Mouse (Mus musculus): ENCODE data around the gene A4gnt. TPM values are rescaled to one million over a fixed set of nuclear protein-coding genes. Genes with fewer than 3 reads are reported as not detected.
"Not testable (repeated sequence)": the region's sequence is repeated elsewhere in the genome, so short reads cannot be mapped to it uniquely, and the experiment has no call there.

A4gnt gene
- polyA plus RNA-seq, 1 experiment from 2014 or later, result not detected

GRCm38 (mm10) chr9:99587505-99588202, 24.6 kb upstream of the A4gnt start:
- no peaks in the 10 kb centered on the region for H3K27me3 ChIP-seq (ENCODE audit: control insufficient read depth, insufficient read depth, low read length)
- H3K36me3 ChIP-seq (replicated peaks; ENCODE audit: control insufficient read depth, insufficient read depth, low read depth, low read length), result peaks cover 6% of the 10 kb centered on the region
- no peak overlapping the region for H3K4me3 ChIP-seq (ENCODE audit: low read depth, low read length)
- no peak overlapping the region for H3K27ac ChIP-seq (replicated peaks; ENCODE audit: low read depth, low read length)
- H3K9me3 ChIP-seq (replicated peaks; ENCODE audit: control insufficient read depth, low read length), result no peaks in the 10 kb centered on the region
- peak; percentile 62; the same call in 1 of the 2 replicates for ATAC-seq (replicated peaks; ENCODE audit: insufficient number of reproducible peaks, low FRiP score, low TSS enrichment, low read depth)
- no peak overlapping the region for H3K4me2 ChIP-seq (ENCODE audit: low read depth, low read length)
- 24% methylated on average over 8 of the region's 8 CpGs for WGBS
- no peak overlapping the region for H3K9ac ChIP-seq (replicated peaks; ENCODE audit: low read length)
- H3K4me1 ChIP-seq (ENCODE audit: control insufficient read depth, insufficient read depth, low read length), result no peaks in the 10 kb centered on the region
- DNase-seq (ENCODE audit: low spot score), result peak; percentile 82

- WGBS, result 73% methylated on average over 8 of the region's 8 CpGs
- no peak overlapping the region for H3K9ac ChIP-seq (replicated peaks; ENCODE audit: low read length)
- no peaks in the 10 kb centered on the region for H3K36me3 ChIP-seq (replicated peaks; ENCODE audit: control insufficient read depth, insufficient read depth, low read depth, low read length)
- H3K4me3 ChIP-seq (ENCODE audit: low read depth, low read length), result no peak overlapping the region
- H3K4me2 ChIP-seq (ENCODE audit: low read depth, low read length), result no peak overlapping the region
- H3K9me3 ChIP-seq (replicated peaks; ENCODE audit: control insufficient read depth, low read length), result no peaks in the 10 kb centered on the region
- DNase-seq (ENCODE audit: low spot score) (no peak), ATAC-seq (replicated peaks; ENCODE audit: insufficient number of reproducible peaks, low FRiP score, low TSS enrichment, low read depth) (no peak)
- no peaks in the 10 kb centered on the region for H3K27me3 ChIP-seq (ENCODE audit: control insufficient read depth, insufficient read depth, low read length)
- no peak overlapping the region for H3K27ac ChIP-seq (replicated peaks; ENCODE audit: low read depth, low read length)
- no peaks in the 10 kb centered on the region for H3K4me1 ChIP-seq (ENCODE audit: control insufficient read depth, insufficient read depth, low read length)
These were observed 21.2 kb upstream of the A4gnt start for GRCm38 (mm10) chr9:99591144-99591543.

DNA sequence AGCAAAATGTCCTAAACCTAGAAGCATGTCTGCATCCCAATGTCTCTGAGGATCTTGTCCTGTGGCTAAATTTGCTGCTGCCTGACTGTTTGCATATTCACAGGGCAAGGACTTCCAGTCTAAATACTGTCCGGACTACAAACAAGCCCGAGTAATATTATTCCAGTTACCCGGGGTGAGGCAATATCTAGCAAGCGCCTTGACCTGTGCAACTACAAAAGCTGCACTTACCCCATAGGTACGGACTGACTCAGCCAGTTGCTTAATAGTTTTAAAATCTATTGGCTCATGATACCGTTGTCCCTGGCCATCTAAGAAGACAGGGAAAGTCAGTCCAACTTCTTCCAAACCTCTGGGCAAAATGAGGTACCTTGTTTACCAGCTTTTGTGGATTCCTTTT, 13.2 kb upstream of the A4gnt start:
- not testable (repeated sequence) for H3K4me2 ChIP-seq (ENCODE audit: low read depth, low read length); DNase-seq (ENCODE audit: low spot score); H3K9ac ChIP-seq (replicated peaks; ENCODE audit: low read length); H3K4me1 ChIP-seq (ENCODE audit: control insufficient read depth, insufficient read depth, low read length); ATAC-seq (replicated peaks; ENCODE audit: insufficient number of reproducible peaks, low FRiP score, low TSS enrichment, low read depth); H3K9me3 ChIP-seq (replicated peaks; ENCODE audit: control insufficient read depth, low read length); H3K27ac ChIP-seq (replicated peaks; ENCODE audit: low read depth, low read length); H3K36me3 ChIP-seq (replicated peaks; ENCODE audit: control insufficient read depth, insufficient read depth, low read depth, low read length); H3K4me3 ChIP-seq (ENCODE audit: low read depth, low read length); H3K27me3 ChIP-seq (ENCODE audit: control insufficient read depth, insufficient read depth, low read length)
- 95% methylated on average over 6 of the region's 6 CpGs for WGBS

DNA sequence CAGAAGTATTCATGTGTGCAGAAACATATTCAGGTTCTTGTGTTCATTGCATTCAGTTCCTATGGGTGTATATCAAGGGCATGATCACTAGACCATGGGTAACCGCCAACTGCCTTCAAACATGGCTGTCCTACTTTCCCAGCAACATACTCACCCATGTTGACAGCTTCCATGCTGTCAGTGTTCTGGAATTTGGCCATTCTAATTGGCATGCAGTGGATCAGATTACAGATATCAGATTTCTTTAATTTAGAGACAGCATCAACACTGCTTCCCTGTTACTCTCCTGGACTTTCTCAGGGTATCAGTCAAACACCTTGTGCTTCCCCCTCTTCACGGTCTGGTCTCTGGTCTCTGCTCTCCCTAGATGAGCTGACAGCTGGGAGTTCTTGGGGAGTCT, 8.7 kb upstream of the A4gnt start:
- Histone ChIP-seq H3K4me3 (ENCODE audit: low read depth, low read length) (no peak overlapping the region), H3K4me2 (ENCODE audit: low read depth, low read length) (no peak overlapping the region), H3K36me3 (replicated peaks; ENCODE audit: control insufficient read depth, insufficient read depth, low read depth, low read length) (no peaks in the 10 kb centered on the region), H3K4me1 (ENCODE audit: control insufficient read depth, insufficient read depth, low read length) (no peaks in the 10 kb centered on the region), H3K9ac (replicated peaks; ENCODE audit: low read length) (no peak overlapping the region), H3K9me3 (replicated peaks; ENCODE audit: control insufficient read depth, low read length) (no peaks in the 10 kb centered on the region), H3K27ac (replicated peaks; ENCODE audit: low read depth, low read length) (no peak overlapping the region), H3K27me3 (ENCODE audit: control insufficient read depth, insufficient read depth, low read length) (no peaks in the 10 kb centered on the region)
- DNase-seq (ENCODE audit: low spot score) (peak; percentile 25), ATAC-seq (replicated peaks; ENCODE audit: insufficient number of reproducible peaks, low FRiP score, low TSS enrichment, low read depth) (no peak)
- WGBS, result 55% methylated on average over 2 of the region's 2 CpGs

DNA sequence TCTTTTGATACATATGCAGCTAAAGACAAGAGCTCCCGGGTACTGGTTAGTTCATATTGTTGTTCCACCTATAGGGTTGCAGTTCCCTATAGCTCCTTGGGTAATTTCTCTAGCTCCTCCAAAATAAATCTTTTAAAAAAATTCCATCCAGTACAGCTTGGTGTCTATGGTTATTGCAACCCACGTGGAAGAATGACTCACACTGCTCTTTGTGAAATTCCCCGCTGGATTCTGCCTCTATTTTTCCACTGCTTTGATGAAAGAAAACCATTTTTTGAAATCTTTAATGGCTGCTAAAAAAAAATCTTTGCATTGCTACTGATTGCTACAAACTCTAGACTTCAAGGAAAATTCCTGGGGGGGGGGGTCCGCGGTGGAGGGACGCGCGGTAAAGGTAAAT, 7.4 kb downstream of the A4gnt start:
- Histone ChIP-seq H3K27me3 (ENCODE audit: control insufficient read depth, insufficient read depth, low read length) (no peaks in the 10 kb centered on the region), H3K36me3 (replicated peaks; ENCODE audit: control insufficient read depth, insufficient read depth, low read depth, low read length) (no peaks in the 10 kb centered on the region), H3K9ac (replicated peaks; ENCODE audit: low read length) (no peak overlapping the region), H3K9me3 (replicated peaks; ENCODE audit: control insufficient read depth, low read length) (no peaks in the 10 kb centered on the region), H3K4me3 (ENCODE audit: low read depth, low read length) (no peak overlapping the region), H3K4me2 (ENCODE audit: low read depth, low read length) (no peak overlapping the region), H3K27ac (replicated peaks; ENCODE audit: low read depth, low read length) (no peak overlapping the region), H3K4me1 (ENCODE audit: control insufficient read depth, insufficient read depth, low read length) (no peaks in the 10 kb centered on the region)
- ATAC-seq (replicated peaks; ENCODE audit: insufficient number of reproducible peaks, low FRiP score, low TSS enrichment, low read depth) (no peak), DNase-seq (ENCODE audit: low spot score) (no peak)
- 90% methylated on average over 8 of the region's 8 CpGs for WGBS

DNA sequence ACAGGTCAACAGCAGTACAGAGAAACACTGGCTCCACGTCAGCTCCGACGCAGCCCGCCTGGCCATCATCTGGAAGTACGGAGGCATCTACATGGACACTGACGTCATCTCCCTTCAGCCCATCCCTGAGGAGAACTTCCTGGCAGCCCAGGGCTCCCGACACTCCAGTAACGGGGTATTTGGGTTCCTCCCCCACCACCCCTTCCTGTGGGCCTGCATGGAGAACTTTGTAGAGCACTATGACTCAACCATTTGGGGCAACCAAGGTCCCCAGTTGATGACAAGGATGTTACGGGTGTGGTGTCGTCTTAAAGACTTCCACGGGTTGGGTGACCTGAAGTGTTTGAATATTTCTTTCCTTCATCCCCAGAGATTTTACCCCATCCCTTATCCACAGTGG, 7.9 kb downstream of the A4gnt start:
- H3K4me2 ChIP-seq (ENCODE audit: low read depth, low read length), result no peak overlapping the region
- no peaks in the 10 kb centered on the region for H3K36me3 ChIP-seq (replicated peaks; ENCODE audit: control insufficient read depth, insufficient read depth, low read depth, low read length)
- no peak overlapping the region for H3K4me3 ChIP-seq (ENCODE audit: low read depth, low read length)
- 90% methylated on average over 11 of the region's 11 CpGs for whole genome bisulfite sequencing
- ATAC-seq (replicated peaks; ENCODE audit: insufficient number of reproducible peaks, low FRiP score, low TSS enrichment, low read depth), result no peak
- H3K9ac ChIP-seq (replicated peaks; ENCODE audit: low read length), result no peak overlapping the region
- no peaks in the 10 kb centered on the region for H3K9me3 ChIP-seq (replicated peaks; ENCODE audit: control insufficient read depth, low read length)
- H3K4me1 ChIP-seq (ENCODE audit: control insufficient read depth, insufficient read depth, low read length), result no peaks in the 10 kb centered on the region
- H3K27ac ChIP-seq (replicated peaks; ENCODE audit: low read depth, low read length), result no peak overlapping the region
- no peak for DNase-seq (ENCODE audit: low spot score)
- H3K27me3 ChIP-seq (ENCODE audit: control insufficient read depth, insufficient read depth, low read length), result no peaks in the 10 kb centered on the region

GRCm38 (mm10) chr9:99622034-99622433, 9.7 kb downstream of the A4gnt start:
- Histone ChIP-seq H3K27ac (replicated peaks; ENCODE audit: low read depth, low read length) (no peak overlapping the region), H3K4me2 (ENCODE audit: low read depth, low read length) (no peak overlapping the region), H3K9me3 (replicated peaks; ENCODE audit: control insufficient read depth, low read length) (no peaks in the 10 kb centered on the region), H3K4me3 (ENCODE audit: low read depth, low read length) (no peak overlapping the region), H3K36me3 (replicated peaks; ENCODE audit: control insufficient read depth, insufficient read depth, low read depth, low read length) (no peaks in the 10 kb centered on the region), H3K27me3 (ENCODE audit: control insufficient read depth, insufficient read depth, low read length) (no peaks in the 10 kb centered on the region), H3K9ac (replicated peaks; ENCODE audit: low read length) (no peak overlapping the region), H3K4me1 (ENCODE audit: control insufficient read depth, insufficient read depth, low read length) (no peaks in the 10 kb centered on the region)
- no peak for ATAC-seq (replicated peaks; ENCODE audit: insufficient number of reproducible peaks, low FRiP score, low TSS enrichment, low read depth)
- 77% methylated on average over 1 of the region's 1 CpGs for WGBS
- no peak for DNase-seq (ENCODE audit: low spot score)

GRCm38 (mm10) chr9:99622966-99623365, 10.7 kb downstream of the A4gnt start:
- H3K4me3 ChIP-seq (ENCODE audit: low read depth, low read length), result no peak overlapping the region
- no peak overlapping the region for H3K9ac ChIP-seq (replicated peaks; ENCODE audit: low read length)
- ATAC-seq (replicated peaks; ENCODE audit: insufficient number of reproducible peaks, low FRiP score, low TSS enrichment, low read depth) (no peak), DNase-seq (ENCODE audit: low spot score) (no peak)
- no peaks in the 10 kb centered on the region for H3K27me3 ChIP-seq (ENCODE audit: control insufficient read depth, insufficient read depth, low read length)
- no peak overlapping the region for H3K4me2 ChIP-seq (ENCODE audit: low read depth, low read length)
- no peaks in the 10 kb centered on the region for H3K4me1 ChIP-seq (ENCODE audit: control insufficient read depth, insufficient read depth, low read length)
- no peaks in the 10 kb centered on the region for H3K9me3 ChIP-seq (replicated peaks; ENCODE audit: control insufficient read depth, low read length)
- 54% methylated on average over 2 of the region's 2 CpGs for WGBS
- no peak overlapping the region for H3K27ac ChIP-seq (replicated peaks; ENCODE audit: low read depth, low read length)
- H3K36me3 ChIP-seq (replicated peaks; ENCODE audit: control insufficient read depth, insufficient read depth, low read depth, low read length), result no peaks in the 10 kb centered on the region

Data from embryonic facial prominence, embryonic 11.5 days (tissue).